Mouse (Mus musculus) lung, embryonic 14.5 days (tissue): ENCODE data around the gene Bbc3. TPM values are rescaled to one million over a fixed set of nuclear protein-coding genes. Genes with fewer than 3 reads are reported as not detected.
"Not testable (repeated sequence)": the region's sequence is repeated elsewhere in the genome, so short reads cannot be mapped to it uniquely, and the experiment has no call there.

Experiments used
- ATAC-seq: fragments of 200-750 bp; cut with Nextera tagmentation; 2 replicates; pipeline ENCODE4 v1.8.0; 2017; ENCODE audit warnings: mild to moderate bottlenecking, moderate TSS enrichment, moderate library complexity; ENCODE audit not compliant: insufficient read depth
- DNase-seq: peaks from one replicate; pipeline ENCODE4 v3.0.0-alpha.2; 2015
- H3K27ac ChIP-seq: fragments of 300-500 bp; sonication (generic); 2 replicates; pipeline ENCODE4 v1.5.1; 2014; ENCODE audit warnings: low read depth, mild to moderate bottlenecking, moderate library complexity
- H3K27me3 ChIP-seq: fragments of 300-500 bp; sonication (generic); 2 replicates; pipeline ENCODE4 v1.6.1; 2014; ENCODE audit warnings: low read length, control low read depth; ENCODE audit not compliant: insufficient read depth
- H3K36me3 ChIP-seq: fragments of 300-500 bp; sonication (generic); 2 replicates; pipeline ENCODE4 v1.6.1; 2014; ENCODE audit warnings: control low read depth; ENCODE audit not compliant: insufficient read depth
- H3K4me1 ChIP-seq: fragments of 300-500 bp; sonication (generic); 2 replicates; pipeline ENCODE4 v1.6.1; 2014; ENCODE audit warnings: antibody characterized with exemption, control low read depth; ENCODE audit not compliant: insufficient read depth
- H3K4me2 ChIP-seq: fragments of 300-500 bp; sonication (generic); 2 replicates; pipeline ENCODE4 v1.6.1; 2014; ENCODE audit warnings: mild to moderate bottlenecking
- H3K4me3 ChIP-seq: fragments of 300-500 bp; sonication (generic); 2 replicates; pipeline ENCODE4 v1.5.1; 2014; ENCODE audit warnings: low read depth, low read length
- H3K9ac ChIP-seq: fragments of 300-500 bp; sonication (generic); 2 replicates; pipeline ENCODE4 v1.6.1; 2014
- H3K9me3 ChIP-seq: fragments of 300-500 bp; sonication (generic); 2 replicates; pipeline ENCODE4 v1.6.1; 2016; ENCODE audit warnings: low read depth, low read length, control low read depth
- CTCF ChIP-seq: IDR thresholded peaks from 2 replicates; pipeline ENCODE4 v1.5.1; 2016; ENCODE audit warnings: antibody characterized with exemption, low read depth
- WGBS: fragments of 180-500 bp; shearing (Covaris S2); extraction: QIAGEN DNeasy Blood & Tissue Kit; methylation state at CpG from one replicate; pipeline ENCODE4 v1.1.7; 2014; 5-methylcytosine and 5-hydroxymethylcytosine counted together
- polyA plus RNA-seq: library from polyadenylated mRNA; unstranded; fragments of >200 nt; fragmentation: Nextera tagmentation; extraction: Ambion mirVana; gene quantifications from 2 replicates; pipeline ENCODE4 v1.2.1, GENCODE M21; 2014

Bbc3 gene
- 4.9 and 6.4 TPM in 2 replicates for polyA plus RNA-seq

DNA sequence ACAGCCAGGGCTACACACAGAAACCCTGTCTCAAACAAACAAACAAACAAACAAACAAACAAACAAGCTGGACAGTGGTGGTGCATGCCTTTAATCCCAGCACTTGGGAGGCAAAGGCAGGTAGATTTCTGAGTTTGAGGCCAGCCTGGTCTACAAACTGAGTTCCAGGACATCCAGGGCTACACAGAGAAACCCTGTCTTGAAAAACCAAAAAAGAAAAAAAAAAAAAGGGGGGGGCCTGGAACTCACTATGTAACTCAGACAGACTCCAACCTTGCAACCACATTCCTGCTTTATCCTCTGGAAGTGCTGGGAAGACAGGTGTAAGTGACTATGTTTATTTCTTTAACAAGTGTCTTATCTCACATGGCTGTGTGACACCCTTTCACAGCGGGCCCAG is at the start of gene Bbc3:
TSS of gene Bbc3 (plus strand) at position 301 of the 400 bp plus-strand sequence.
- not testable (repeated sequence) for ATAC-seq
- WGBS = 13% methylated on average over 1 of the region's 1 CpGs

DNA sequence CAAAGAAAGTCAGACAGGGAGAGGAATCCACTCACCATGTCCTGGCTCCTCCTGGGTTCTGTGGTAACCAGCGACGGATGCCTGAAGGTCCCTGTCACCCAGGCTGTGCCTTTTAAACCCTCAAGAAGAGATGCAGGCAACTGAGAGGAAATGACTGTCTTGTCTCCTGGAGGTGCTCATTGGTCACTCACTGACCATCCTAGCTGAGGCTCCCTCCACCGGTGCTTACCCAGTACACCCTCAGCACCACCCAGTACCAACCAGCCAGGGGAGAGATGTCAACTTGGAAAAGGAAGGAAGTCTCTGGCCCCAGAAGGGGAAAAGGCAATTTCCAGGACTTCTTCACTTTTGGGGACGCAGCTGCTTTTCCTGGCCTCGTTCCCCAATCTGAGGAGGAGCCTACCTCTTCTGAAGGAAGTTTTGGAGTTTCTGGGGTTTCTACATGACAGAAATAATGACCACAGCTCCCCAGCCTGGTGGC is 49.0 kb upstream of the Bbc3 start, which contains the start of gene C5ar1:
TSS of gene C5ar1 (minus strand) at position 431 of the 481 bp plus-strand sequence.
- Histone ChIP-seq H3K27me3 (no peaks in the 10 kb centered on the region), H3K36me3 (no peaks in the 10 kb centered on the region), H3K9ac (no peak within 1 kb of the TSS), H3K4me3 (no peak within 1 kb of the TSS), H3K4me2 (no peak within 1 kb of the TSS), H3K9me3 (no peaks in the 10 kb centered on the region), H3K4me1 (no peaks in the 10 kb centered on the region), H3K27ac (no peak within 1 kb of the TSS)
- ATAC-seq = no peak
- no peak for DNase-seq
- 90% methylated on average over 5 of the region's 5 CpGs for WGBS
- TF ChIP-seq CTCF = no peak

More for the DNA sequence above, at the start of gene Bbc3:
- DNase-seq, H3K9me3 ChIP-seq, H3K36me3 ChIP-seq: not testable (repeated sequence)
- Histone ChIP-seq H3K4me1 (peaks cover 15% of the 10 kb centered on the region), H3K27me3 (peaks cover 12% of the 10 kb centered on the region), H3K9ac (peak within 1 kb of the TSS; percentile 51), H3K4me2 (peak within 1 kb of the TSS; percentile 100), H3K4me3 (peak within 1 kb of the TSS; percentile 59), H3K27ac (peak within 1 kb of the TSS; percentile 65; the same call in 1 of the 2 replicates)

DNA sequence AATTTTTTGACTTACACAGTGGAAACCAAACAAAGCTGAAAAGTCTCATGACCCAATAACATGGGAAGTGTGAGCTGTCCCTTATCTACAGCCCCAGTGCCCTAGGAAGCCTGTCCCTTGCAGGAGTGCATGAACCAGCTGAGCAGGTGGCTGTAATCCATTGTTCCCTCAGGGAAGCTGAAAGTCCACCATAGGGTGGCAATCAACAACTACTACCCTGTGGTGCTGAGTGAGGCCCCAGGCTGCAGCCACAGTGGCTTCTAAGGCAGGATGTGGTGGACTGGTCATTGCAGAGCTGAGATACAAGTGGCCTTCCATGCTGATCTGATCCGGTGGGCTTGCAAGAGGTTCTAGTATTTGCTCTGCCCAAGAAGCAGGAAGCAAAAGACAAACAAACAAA is 47.1 kb upstream of the Bbc3 start:
- Histone ChIP-seq H3K27me3 (no peaks in the 10 kb centered on the region), H3K9me3 (no peaks in the 10 kb centered on the region; the same call in 1 of the 2 replicates), H3K4me3 (no peak overlapping the region), H3K27ac (no peak overlapping the region), H3K36me3 (no peaks in the 10 kb centered on the region), H3K9ac (no peak overlapping the region), H3K4me2 (no peak overlapping the region), H3K4me1 (no peaks in the 10 kb centered on the region)
- ATAC-seq (no peak), DNase-seq (no peak)
- TF ChIP-seq CTCF = no peak
- WGBS = 37% methylated on average over 1 of the region's 1 CpGs

DNA sequence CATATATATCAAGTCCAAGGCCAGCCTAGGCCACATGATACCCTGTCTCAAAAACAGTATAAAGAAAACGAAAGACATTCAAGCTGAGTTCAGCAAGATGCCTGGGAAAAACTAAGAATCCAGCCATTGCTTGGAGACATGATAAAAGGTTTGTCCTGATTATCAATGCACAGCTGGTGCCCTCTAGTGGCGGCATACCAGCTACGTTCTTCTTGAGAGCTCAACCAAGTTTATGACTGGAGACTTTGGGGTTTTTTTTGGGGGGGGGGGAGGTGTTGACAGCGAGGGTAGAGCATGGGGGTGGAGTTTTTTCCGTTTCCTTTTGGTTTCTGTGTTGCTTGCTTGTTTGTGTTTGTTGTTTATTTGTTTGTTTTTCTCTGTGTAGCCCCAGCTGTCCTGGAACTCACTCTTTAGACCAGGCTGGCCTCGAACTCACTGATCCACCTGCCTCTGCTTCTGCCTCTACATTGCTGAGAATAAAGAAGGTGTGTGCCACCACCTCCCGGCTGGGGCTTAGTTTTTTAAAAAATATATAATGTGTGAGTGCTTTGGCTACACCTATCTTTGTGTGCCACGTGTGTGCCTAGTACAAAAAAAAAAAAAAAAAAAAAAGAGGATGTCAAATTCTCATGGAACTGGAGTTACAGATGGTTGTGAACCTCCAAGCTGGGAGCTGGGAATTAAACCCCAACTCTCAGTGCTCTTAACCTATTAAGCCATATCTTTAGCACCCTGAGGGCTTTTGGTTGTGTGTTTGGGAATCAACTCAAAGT is 45.0 kb upstream of the Bbc3 start:
- no peak overlapping the region for H3K4me2 ChIP-seq
- no peaks in the 10 kb centered on the region; the same call in 1 of the 2 replicates for H3K9me3 ChIP-seq
- peak; percentile 81 for TF ChIP-seq CTCF
- H3K4me3 ChIP-seq = no peak overlapping the region
- DNase-seq = peak; percentile 90
- ATAC-seq = no peak
- H3K27ac ChIP-seq = no peak overlapping the region
- H3K4me1 ChIP-seq = no peaks in the 10 kb centered on the region
- H3K36me3 ChIP-seq = no peaks in the 10 kb centered on the region
- WGBS = 31% methylated on average over 8 of the region's 8 CpGs
- no peaks in the 10 kb centered on the region for H3K27me3 ChIP-seq
- H3K9ac ChIP-seq = no peak overlapping the region

DNA sequence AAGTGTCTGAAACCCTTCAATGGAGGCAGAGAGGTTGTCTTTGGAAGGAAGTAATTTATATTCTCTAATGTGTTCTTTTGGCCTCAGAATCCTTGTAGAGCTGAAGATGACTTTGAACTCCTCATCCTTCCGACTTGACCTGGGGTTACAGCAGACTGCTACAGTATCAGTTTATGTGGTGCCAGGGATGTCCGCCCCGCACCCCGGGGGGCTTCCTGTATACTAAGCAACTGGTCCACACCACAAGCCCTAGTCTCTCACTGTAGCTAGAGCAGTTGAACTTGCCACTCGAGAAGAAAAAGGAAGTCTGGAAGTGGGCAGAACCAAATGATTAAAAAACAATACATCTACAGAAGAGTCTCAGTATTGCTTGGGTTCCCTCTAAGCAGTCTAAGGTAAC is 44.4 kb upstream of the Bbc3 start:
- H3K9ac ChIP-seq = no peak overlapping the region
- DNase-seq = no peak
- H3K4me3 ChIP-seq = no peak overlapping the region
- TF ChIP-seq CTCF = no peak
- no peak for ATAC-seq
- H3K36me3 ChIP-seq = no peaks in the 10 kb centered on the region
- no peaks in the 10 kb centered on the region for H3K4me1 ChIP-seq
- no peak overlapping the region for H3K27ac ChIP-seq
- 85% methylated on average over 5 of the region's 5 CpGs for WGBS
- no peaks in the 10 kb centered on the region; the same call in 1 of the 2 replicates for H3K9me3 ChIP-seq
- H3K27me3 ChIP-seq = no peaks in the 10 kb centered on the region
- H3K4me2 ChIP-seq = no peak overlapping the region

DNA sequence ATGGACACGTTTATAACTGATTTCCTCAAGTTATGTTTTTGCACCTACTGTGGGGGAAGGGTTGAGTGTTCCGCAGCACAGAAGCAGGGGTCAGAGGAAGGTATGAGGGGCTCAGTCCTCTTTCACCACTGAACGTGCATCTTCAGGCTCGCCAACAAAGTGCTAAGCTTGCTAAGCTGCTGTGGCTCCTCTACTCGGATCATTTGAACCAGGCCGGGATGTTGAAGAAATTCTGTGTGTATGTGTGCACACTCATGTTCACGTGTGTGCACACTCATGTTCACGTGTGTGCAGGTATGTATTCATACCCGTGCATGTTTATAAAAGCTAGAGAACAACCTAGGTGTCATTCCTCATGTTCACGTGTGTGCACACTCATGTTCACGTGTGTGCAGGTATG is 42.3 kb upstream of the Bbc3 start:
- Histone ChIP-seq H3K36me3 (no peaks in the 10 kb centered on the region), H3K9ac (no peak overlapping the region), H3K4me3 (no peak overlapping the region), H3K27ac (no peak overlapping the region), H3K27me3 (no peaks in the 10 kb centered on the region), H3K9me3 (no peaks in the 10 kb centered on the region; the same call in 1 of the 2 replicates), H3K4me1 (no peaks in the 10 kb centered on the region), H3K4me2 (no peak overlapping the region)
- DNase-seq (no peak), ATAC-seq (no peak)
- no peak for TF ChIP-seq CTCF
- WGBS = 87% methylated on average over 11 of the region's 11 CpGs

DNA sequence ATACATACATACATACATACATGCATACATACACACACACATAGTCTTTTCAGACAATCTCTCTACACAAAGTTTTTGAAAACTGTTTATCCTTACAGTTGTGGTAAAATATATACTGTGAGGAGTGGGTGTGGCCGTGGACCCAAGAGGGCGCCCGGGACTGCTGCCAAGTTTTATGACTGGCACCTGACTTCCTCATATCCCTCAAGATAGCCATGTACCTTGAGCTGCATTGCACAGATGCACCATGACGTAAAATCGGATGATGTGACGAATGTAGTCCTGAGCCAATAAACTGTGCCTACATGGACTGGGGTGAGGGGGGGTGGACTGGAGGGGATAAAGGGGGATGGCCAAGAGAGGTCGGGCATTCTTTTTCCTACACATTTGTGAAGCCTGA is 41.6 kb upstream of the Bbc3 start:
- not testable (repeated sequence) for H3K4me1 ChIP-seq, H3K4me2 ChIP-seq, H3K9ac ChIP-seq, H3K27me3 ChIP-seq, H3K36me3 ChIP-seq, H3K27ac ChIP-seq, DNase-seq, H3K9me3 ChIP-seq, ATAC-seq, H3K4me3 ChIP-seq
- 74% methylated on average over 7 of the region's 7 CpGs for WGBS
